Mouse (Mus musculus) activated CD4-positive, CD25-positive, alpha-beta regulatory T cell, adult 9 weeks (primary cell): ENCODE results near the gene Chchd1. TPM values are rescaled to one million over a fixed set of nuclear protein-coding genes. Genes with fewer than 3 reads are reported as not detected.

Experiments used
- polyA plus RNA-seq: library from polyadenylated mRNA; unstranded; fragments of 100-300 nt; shearing (Covaris generic); gene quantifications from one replicate; pipeline ENCODE4 v1.2.1, GENCODE M21; 2017

Chchd1 gene
- polyA plus RNA-seq: 135 TPM

DNA sequence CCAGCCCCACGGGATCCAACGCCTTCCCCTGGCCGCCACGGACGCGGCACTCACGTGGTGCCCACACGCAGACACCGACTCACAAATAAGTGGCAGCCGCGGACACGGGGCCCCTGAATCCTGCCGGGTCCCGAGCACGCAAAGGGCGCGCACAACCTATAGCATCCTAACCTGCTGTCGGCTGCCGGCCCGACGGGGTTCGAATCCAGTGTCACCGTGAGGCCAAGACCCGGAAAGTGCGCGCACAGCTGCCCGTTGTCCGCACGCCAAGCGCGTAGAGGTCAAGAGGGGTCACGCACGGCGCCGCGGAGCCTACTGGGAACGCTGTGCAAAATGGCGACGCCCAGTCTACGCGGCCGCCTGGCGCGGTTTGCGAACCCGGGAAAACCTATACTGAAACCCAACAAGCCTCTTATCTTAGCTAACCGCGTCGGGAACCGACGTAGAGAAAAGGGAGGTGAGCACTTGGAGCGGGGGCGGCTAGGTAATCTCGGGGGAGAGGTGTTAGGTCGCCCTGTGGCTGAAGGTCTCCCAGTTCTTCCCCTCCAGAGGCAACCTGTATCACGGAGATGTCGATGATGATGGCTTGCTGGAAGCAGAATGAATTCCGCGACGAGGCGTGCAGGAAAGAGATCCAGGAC lies at the start of gene Chchd1:
Chchd1 (plus strand) TSS at position 266 of the 641 bp plus-strand sequence.

DNA sequence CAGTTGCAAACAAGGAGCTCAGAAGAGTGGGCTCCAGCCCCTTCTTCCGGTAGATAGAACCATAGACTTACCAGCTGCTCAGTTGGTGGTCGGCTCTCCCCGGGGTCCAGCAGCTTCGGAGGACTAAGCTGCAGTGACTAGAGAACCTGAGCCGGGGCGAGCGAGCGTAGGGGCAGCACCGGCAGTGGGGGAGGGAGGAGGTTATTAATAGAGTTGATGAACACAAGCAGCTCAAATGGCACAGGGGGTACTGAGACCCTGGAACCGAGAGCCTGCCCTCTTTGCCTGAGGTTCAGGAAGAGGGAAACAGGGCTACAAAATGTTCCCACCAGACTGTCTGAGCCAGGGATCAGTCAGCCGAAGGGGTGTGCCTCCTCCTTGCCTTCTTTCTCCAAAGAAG lies 46.4 kb upstream of the Chchd1 start, which contains the start of gene Myoz1:
Myoz1 (minus strand) TSS at position 180 of the 400 bp plus-strand sequence.

DNA sequence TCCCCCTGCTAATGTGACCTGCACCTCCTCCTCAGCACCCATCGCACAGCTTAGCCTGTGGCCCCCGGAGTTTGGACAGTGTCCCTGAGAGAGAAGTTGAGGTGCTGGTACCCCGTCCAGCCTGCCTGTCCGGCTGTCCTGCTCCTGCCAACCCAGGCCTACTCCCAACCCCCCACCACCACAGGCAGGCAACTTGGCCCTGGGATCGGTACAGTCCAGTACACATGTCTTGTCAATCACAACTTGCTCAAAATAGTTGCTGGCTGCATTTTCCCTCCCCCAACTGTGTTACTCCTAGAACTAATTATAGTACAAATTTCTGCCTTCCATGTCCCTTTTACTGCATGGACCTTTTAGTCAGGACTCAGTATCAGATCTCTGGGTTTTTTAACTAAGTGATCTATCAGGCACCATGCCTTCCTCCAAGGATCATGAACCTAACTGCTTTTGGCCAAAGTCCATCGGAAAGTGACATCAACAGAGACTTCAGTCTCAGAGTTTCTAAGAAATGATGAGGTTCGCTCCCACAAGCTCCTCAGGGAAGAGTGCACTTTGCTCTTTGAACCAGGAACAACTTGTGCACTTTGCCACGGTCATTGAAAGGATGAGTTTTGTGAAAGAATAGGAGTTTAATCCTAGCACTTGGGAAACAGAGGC lies 34.5 kb upstream of the Chchd1 start, which contains the start of gene Synpo2l:
Synpo2l (minus strand) TSS at position 201 of the 657 bp plus-strand sequence.

DNA sequence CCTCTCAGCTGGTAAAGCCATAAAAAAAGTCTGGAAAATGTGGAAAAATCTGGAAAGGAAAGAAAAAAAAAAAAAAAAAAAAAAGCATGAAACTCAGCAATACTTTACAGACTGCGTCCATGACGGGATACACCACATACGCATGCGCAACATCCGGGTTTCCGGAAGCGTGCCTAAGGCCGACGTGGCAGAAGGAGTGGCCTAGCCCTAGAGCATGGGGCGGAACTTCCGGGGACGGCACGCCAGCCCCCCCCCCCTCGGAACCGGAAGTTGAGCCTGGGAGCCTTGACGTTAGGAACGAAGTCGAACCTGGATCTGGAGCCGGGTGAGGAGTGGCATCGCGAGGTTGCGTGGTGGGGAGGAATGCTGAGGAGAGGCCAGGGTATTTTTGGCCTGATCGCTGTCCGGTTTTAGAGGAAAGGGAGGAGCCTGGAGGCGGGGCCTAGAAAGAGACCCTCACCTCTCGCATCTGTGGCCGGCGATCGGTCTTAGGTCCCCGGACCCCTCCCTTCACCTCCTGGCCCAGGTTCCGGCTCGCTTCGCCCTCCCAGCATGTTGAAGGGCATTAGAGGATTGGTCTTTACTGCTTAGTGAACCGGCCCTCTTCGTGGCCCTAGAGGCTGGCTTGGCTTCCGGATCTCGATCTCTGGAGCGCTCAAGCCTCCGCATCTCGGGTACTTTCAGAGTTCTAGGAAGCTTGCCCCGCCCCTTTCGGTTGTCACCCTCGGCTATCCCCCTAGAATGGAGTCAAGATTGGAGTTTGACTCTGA lies 28.6 kb upstream of the Chchd1 start, which contains the start of gene Sec24c:
Sec24c (plus strand) TSS at position 245 of the 770 bp plus-strand sequence.

DNA sequence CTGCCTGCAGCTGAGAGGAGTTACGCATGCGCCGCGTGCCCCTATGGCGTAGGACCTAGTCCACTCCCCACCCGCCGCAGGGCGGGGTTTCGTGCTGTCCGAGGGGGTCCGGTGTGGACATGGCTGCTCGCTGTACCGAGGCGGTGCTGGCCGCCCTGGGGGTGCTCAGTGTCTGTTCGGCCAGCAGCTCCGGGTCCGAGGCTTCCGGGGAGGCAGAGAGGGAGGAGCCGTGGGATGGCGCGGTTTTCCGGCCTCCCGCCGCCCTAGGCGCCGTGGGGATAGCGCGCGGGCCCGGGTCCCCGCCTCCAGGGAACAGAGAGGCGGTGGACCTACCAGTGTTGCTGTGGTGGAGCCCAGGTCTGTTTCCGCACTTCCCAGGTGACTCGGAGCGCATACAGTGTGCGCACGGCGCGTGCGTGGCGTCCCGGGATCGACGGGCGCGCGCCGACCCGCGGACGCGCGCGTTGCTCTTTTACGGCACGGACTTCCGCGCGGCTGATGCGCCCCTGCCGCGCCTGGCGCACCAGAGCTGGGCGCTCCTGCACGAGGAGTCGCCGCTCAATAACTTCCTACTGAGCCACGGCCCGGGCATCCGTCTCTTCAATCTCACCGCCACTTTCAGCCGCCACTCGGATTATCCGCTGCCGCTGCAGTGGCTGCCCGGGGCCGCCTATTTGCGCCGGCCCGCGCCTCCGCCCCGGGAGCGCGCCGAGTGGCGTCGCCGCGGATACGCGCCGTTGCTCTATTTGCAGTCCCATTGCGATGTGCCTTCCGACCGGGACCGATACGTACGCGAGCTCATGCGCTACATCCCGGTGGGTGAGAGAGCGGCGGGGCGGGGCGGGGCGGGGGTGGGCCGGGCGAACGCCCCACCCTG lies 7.7 kb upstream of the Chchd1 start, which contains the start of gene Fut11:
Fut11 (plus strand) TSS at position 85 of the 877 bp plus-strand sequence.

DNA sequence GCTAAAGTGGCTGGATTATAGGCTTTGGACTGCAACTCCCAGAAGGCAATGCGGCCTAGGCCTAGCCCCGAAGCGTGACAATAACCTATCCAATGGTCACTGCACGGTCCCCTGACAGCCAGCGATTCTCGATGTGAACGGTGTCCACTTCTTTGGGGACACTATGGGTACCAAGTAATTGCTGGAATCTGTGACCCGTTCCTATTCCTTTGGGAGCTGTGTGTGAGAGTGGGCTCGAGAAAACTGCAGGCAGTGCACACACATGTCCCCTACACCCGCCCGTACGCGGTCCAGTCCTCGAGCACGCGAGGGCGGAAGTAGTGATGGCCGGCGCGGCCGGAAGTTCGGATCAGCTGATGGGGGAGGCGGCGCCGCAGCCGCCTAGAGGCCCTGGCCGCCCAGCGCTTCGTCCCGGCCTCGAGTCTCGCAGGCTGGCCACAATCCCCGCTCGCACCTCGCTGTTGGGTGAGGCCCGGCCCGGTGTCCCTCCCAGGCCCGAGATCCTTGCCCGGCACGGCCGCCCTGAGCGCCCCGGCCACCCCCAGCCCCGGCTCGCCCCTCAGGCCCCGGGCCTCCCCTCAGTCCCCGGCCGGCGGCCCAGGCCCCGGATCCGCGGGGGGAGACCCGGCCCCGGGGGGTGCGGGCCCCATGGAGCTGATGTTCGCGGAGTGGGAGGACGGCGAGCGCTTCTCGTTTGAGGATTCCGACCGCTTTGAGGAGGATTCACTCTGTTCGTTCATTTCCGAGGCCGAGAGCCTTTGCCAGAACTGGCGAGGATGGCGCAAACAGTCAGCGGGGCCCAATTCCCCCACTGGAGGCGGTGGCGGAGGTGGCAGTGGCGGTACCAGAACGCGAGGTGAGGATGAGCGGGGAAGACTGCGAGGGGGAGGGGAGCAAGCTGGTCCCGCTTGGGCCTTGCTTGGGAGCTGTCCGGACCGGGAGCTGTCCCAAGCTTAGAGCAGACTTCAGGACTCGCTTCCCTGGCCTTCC lies 4.7 kb downstream of the Chchd1 start, which contains the start of gene Zswim8:
Zswim8 (plus strand) TSS at position 352 of the 990 bp plus-strand sequence.

DNA sequence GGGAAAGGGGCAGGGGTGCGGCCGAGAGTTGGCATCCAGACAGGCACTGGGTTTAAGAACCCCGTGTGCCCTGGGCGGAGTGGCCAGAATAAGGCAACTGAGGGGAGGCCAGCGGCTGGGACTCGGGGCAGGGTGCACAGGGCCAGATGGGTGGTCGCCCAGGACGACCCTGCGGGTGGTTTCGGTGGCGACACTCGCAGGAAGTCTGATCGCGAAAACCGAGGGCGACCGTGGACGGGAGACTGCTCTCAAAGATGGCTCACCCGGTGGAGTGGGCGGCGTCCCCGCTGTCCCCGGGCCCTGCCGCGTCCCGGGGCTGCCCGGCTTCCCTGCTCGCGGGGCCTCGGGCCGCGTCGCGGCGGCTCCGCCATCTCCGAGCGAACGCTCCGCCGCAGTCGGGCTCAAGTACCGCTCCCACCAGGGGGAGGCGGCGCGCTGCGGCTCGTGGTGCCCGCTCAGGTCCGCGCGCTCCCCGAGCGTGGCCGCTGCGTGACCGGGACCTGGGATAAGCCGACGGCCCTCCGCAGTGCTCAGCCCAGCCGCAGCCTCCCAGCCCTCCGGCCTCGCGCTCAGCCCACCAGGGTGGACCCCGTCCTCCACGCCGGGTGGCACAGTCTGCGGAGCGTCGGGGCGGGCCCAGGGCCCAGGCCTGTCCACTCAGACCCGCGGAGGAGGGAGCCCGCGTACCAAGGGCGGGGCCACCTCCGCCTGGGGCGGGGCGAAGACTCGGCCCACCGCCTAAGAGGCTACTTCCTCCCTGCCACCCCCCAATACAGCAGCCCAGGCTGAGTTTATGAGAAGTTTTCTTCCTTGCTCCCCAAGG lies 31.4 kb downstream of the Chchd1 start, which contains the start of gene Ndst2:
Ndst2 (minus strand) TSS at position 611 of the 823 bp plus-strand sequence.

Other genes starting within 250 kb of the Chchd1 start
- 56.3 TPM for gene Anxa7, start 222.9 kb upstream of the Chchd1 start, polyA plus RNA-seq
- 0.89 TPM for gene Mss51, start 206.1 kb upstream of the Chchd1 start, polyA plus RNA-seq
- gene Ppp3cb, start 156.4 kb upstream of the Chchd1 start, polyA plus RNA-seq: 12.9 TPM
- gene Usp54, start 61.9 kb upstream of the Chchd1 start, polyA plus RNA-seq: 4.7 TPM
- gene Myoz1, start 46.5 kb upstream of the Chchd1 start, polyA plus RNA-seq: not detected
- 0.07 TPM for gene Synpo2l, start 34.7 kb upstream of the Chchd1 start, polyA plus RNA-seq
- gene Sec24c, start 28.7 kb upstream of the Chchd1 start, polyA plus RNA-seq: 280 TPM
- 5.0 TPM for gene Fut11, start 8.0 kb upstream of the Chchd1 start, polyA plus RNA-seq
- gene Zswim8, start 4.5 kb downstream of the Chchd1 start, polyA plus RNA-seq: 19.9 TPM
- 13.4 TPM for gene Ndst2, start 31.6 kb downstream of the Chchd1 start, polyA plus RNA-seq
- gene Camk2g, start 91.1 kb downstream of the Chchd1 start, polyA plus RNA-seq: 9.9 TPM
- gene Plau, start 133.7 kb downstream of the Chchd1 start, polyA plus RNA-seq: not detected
- gene Vcl, start 226.4 kb downstream of the Chchd1 start, polyA plus RNA-seq: 2.2 TPM